Mouse (Mus musculus): ENCODE results near the gene Tlk2. TPM values are rescaled to one million over a fixed set of nuclear protein-coding genes. Genes with fewer than 3 reads are reported as not detected.

Gene Tlk2
- polyA plus RNA-seq, 1 experiment from 2014 or later: 66.1 TPM

- no peaks in the 10 kb centered on the region for H3K27me3 ChIP-seq
- CTCF ChIA-PET: no interaction called here
- TF ChIP-seq CTCF (IDR thresholded peaks at IDR 0.05): no peak
- POLR2A ChIA-PET: no interaction called here
- in situ Hi-C loops (cut with MboI; ENCODE audit: low pct_unique_long_range_greater_than_20kb): no loop called here
- no peak for DNase-seq (ENCODE audit: low read depth, low spot score)
- no peak for ATAC-seq
Measured at GRCm38 (mm10) chr11:105161411-105161810, 17.2 kb upstream of the Tlk2 start.

- DNase-seq (ENCODE audit: low read depth, low spot score) (no peak), ATAC-seq (no peak)
- no peak for TF ChIP-seq CTCF (IDR thresholded peaks at IDR 0.05)
- POLR2A ChIA-PET: no interaction called here
- CTCF ChIA-PET: no interaction called here
- H3K27me3 ChIP-seq: no peaks in the 10 kb centered on the region
- in situ Hi-C loops (cut with MboI; ENCODE audit: low pct_unique_long_range_greater_than_20kb): no loop called here
Measured at GRCm38 (mm10) chr11:105164516-105165510, 13.8 kb upstream of the Tlk2 start.

GRCm38 (mm10) chr11:105166780-105167179 lies 11.8 kb upstream of the Tlk2 start:
- TF ChIP-seq CTCF (IDR thresholded peaks at IDR 0.05): no peak
- in situ Hi-C loops (cut with MboI; ENCODE audit: low pct_unique_long_range_greater_than_20kb): no loop called here
- POLR2A ChIA-PET: interaction anchor here (1.7 kb wide), 1 partner anchor 9 kb away, joined by 4 read pairs; no protein-coding TSS in a partner anchor
- no peaks in the 10 kb centered on the region for H3K27me3 ChIP-seq
- CTCF ChIA-PET: no interaction called here
- ATAC-seq (no peak), DNase-seq (ENCODE audit: low read depth, low spot score) (no peak)

- ChIA-PET CTCF (interaction anchor here (1.7 kb wide), 1 partner anchor 34 kb away, joined by 3 read pairs; no protein-coding TSS in a partner anchor), POLR2A (no interaction called here)
- in situ Hi-C loops (cut with MboI; ENCODE audit: low pct_unique_long_range_greater_than_20kb): no loop called here
- H3K27me3 ChIP-seq: no peaks in the 10 kb centered on the region
- DNase-seq (ENCODE audit: low read depth, low spot score): no peak
- ATAC-seq: no peak
- TF ChIP-seq CTCF (IDR thresholded peaks at IDR 0.05): no peak
Measured at GRCm38 (mm10) chr11:105179523-105179922, 916 bp downstream of the Tlk2 start.

GRCm38 (mm10) chr11:105180471-105181091 lies 2.0 kb downstream of the Tlk2 start:
- peak; percentile 18 for ATAC-seq
- no peak for DNase-seq (ENCODE audit: low read depth, low spot score)

GRCm38 (mm10) chr11:105181126-105181637 lies 2.6 kb downstream of the Tlk2 start:
- ChIA-PET CTCF (no interaction called here), POLR2A (interaction anchor here (1.5 kb wide), 1 partner anchor 54 kb away, joined by 5 read pairs; the partner anchor contains the start of gene Mettl2)
- in situ Hi-C loops (cut with MboI; ENCODE audit: low pct_unique_long_range_greater_than_20kb): no loop called here
- ATAC-seq: peak; percentile 90
- H3K27me3 ChIP-seq: no peaks in the 10 kb centered on the region
- peak; percentile 50 for DNase-seq (ENCODE audit: low read depth, low spot score)
- TF ChIP-seq CTCF (IDR thresholded peaks at IDR 0.05): no peak

More at GRCm38 (mm10) chr11:105180471-105181091, 2.0 kb downstream of the Tlk2 start:
- in situ Hi-C loops (cut with MboI; ENCODE audit: low pct_unique_long_range_greater_than_20kb): no loop called here
- ChIA-PET POLR2A (no interaction called here), CTCF (no interaction called here)
- no peaks in the 10 kb centered on the region for H3K27me3 ChIP-seq
- no peak for TF ChIP-seq CTCF (IDR thresholded peaks at IDR 0.05)

- POLR2A ChIA-PET: interaction anchor here (0.6 to 1.5 kb wide), 4 partner anchors 22 to 614 kb away, joined by 3 to 5 read pairs (median 4); partner anchors contain the start of gene Mettl2
- DNase-seq (ENCODE audit: low read depth, low spot score): no peak
- no peak for TF ChIP-seq CTCF (IDR thresholded peaks at IDR 0.05)
Measured at GRCm38 (mm10) chr11:105181689-105182460, 3.3 kb downstream of the Tlk2 start.

GRCm38 (mm10) chr11:105182461-105182855 lies 3.9 kb downstream of the Tlk2 start:
- POLR2A ChIA-PET: interaction anchor here (0.6 to 1.5 kb wide), 4 partner anchors 22 to 614 kb away, joined by 3 to 5 read pairs (median 4); partner anchors contain the start of gene Mettl2
- CTCF ChIA-PET: no interaction called here
- no peak for TF ChIP-seq CTCF (IDR thresholded peaks at IDR 0.05)
- ATAC-seq (no peak), DNase-seq (ENCODE audit: low read depth, low spot score) (no peak)
- H3K27me3 ChIP-seq: no peaks in the 10 kb centered on the region
- in situ Hi-C loops (cut with MboI; ENCODE audit: low pct_unique_long_range_greater_than_20kb): no loop called here

More at GRCm38 (mm10) chr11:105181689-105182460, 3.3 kb downstream of the Tlk2 start:
- in situ Hi-C loops (cut with MboI; ENCODE audit: low pct_unique_long_range_greater_than_20kb): no loop called here
- CTCF ChIA-PET: no interaction called here
- peak; percentile 9 for ATAC-seq
- H3K27me3 ChIP-seq: no peaks in the 10 kb centered on the region

GRCm38 (mm10) chr11:105184678-105185077 lies 6.1 kb downstream of the Tlk2 start:
- no peaks in the 10 kb centered on the region for H3K27me3 ChIP-seq
- DNase-seq (ENCODE audit: low read depth, low spot score) (no peak), ATAC-seq (no peak)
- TF ChIP-seq CTCF (IDR thresholded peaks at IDR 0.05): peak; percentile 38
- ChIA-PET CTCF (interaction anchor here (0.7 to 2.3 kb wide), 4 partner anchors 11 to 21 kb away, joined by 3 to 10 read pairs (median 4); no protein-coding TSS in a partner anchor), POLR2A (no interaction called here)
- in situ Hi-C loops (cut with MboI; ENCODE audit: low pct_unique_long_range_greater_than_20kb): no loop called here

GRCm38 (mm10) chr11:105192186-105192585 lies 13.6 kb downstream of the Tlk2 start:
- in situ Hi-C loops (cut with MboI; ENCODE audit: low pct_unique_long_range_greater_than_20kb): no loop called here
- no peak for TF ChIP-seq CTCF (IDR thresholded peaks at IDR 0.05)
- ChIA-PET POLR2A (no interaction called here), CTCF (no interaction called here)
- no peak for DNase-seq (ENCODE audit: low read depth, low spot score)
- no peak for ATAC-seq
- no peaks in the 10 kb centered on the region for H3K27me3 ChIP-seq

Data from Patski (cell line).